Mouse (Mus musculus): ENCODE measurements around the gene Map4.
"Not testable (repeated sequence)": the region's sequence is repeated elsewhere in the genome, so short reads cannot be mapped to it uniquely, and the experiment has no call there.

DNA sequence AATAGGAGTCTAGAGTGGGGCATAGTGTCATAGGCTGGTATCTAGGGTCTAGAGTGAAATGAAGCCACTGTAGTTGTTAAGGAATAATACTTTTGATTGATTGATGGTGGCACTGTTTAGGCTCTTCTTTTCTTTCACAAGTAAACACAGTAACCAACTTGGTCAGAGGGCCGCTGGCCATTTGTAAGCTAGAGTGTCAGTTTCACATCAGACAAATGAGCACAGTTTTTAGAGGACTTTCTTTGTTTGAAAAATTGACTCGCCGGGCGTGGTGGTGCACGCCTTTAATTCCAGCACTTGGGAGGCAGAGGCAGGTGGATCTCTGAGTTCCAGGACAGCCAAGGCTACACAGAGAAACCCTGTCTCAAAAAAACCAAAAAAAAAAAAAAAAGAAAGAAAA lies 40.5 kb downstream of the Map4 start:
- TF ChIP-seq POLR2A (IDR thresholded peaks at IDR 0.05; ENCODE audit: control insufficient read depth, low read depth, low read length); CTCF (IDR thresholded peaks at IDR 0.05; ENCODE audit: control insufficient read depth, insufficient read depth, insufficient replicate concordance, low read depth, low read length): not testable (repeated sequence)

All from testis, adult 2 months (tissue).